Mouse (Mus musculus) MEL (cell line): ENCODE data around the gene Trappc6a. TPM values are rescaled to one million over a fixed set of nuclear protein-coding genes. Genes with fewer than 3 reads are reported as not detected.

Source experiments
- DNase-seq: peaks from one replicate; pipeline ENCODE4 v3.0.0; 2011; ENCODE audit warnings: low read depth, low spot score
- H3K27ac ChIP-seq: 2 replicates; pipeline ENCODE4 v1.5.1; 2012; ENCODE audit warnings: low read depth, mild to moderate bottlenecking, control low read depth, low read length, moderate library complexity; ENCODE audit not compliant: control insufficient read depth
- H3K27me3 ChIP-seq, 2 experiments: fragments of 150-350 bp in 1 of 2; sonication (generic) in 1 of 2; 2 replicates each; pipeline ENCODE4 v1.6.1; 2012; ENCODE audit warnings: low read length in 2 of 2, mild to moderate bottlenecking in 2 of 2, improper control_type of control experiment in 1 of 2, moderate library complexity in 1 of 2; ENCODE audit not compliant: insufficient read depth in 2 of 2, control insufficient read depth in 1 of 2
- H3K36me3 ChIP-seq, 2 experiments: 2 replicates each; pipeline ENCODE4 v1.6.1; 2012 to 2014; ENCODE audit warnings: low read length in 2 of 2, improper control_type of control experiment in 1 of 2, inconsistent platforms in 1 of 2, mild to moderate bottlenecking in 1 of 2; ENCODE audit not compliant: insufficient read depth in 2 of 2, control insufficient read depth in 1 of 2
- H3K4me1 ChIP-seq, 2 experiments: fragments of 150-350 bp in 1 of 2; sonication (generic) in 1 of 2; 2 replicates each; pipeline ENCODE4 v1.6.1; 2012; ENCODE audit warnings: low read length in 2 of 2, improper control_type of control experiment in 1 of 2, mild to moderate bottlenecking in 1 of 2; ENCODE audit not compliant: insufficient read depth in 2 of 2, control insufficient read depth in 1 of 2
- H3K4me3 ChIP-seq, 2 experiments: fragments of 150-350 bp in 1 of 2; sonication (generic) in 1 of 2; 2 replicates each; pipeline ENCODE4 v1.5.1; 2012; ENCODE audit warnings: low read depth in 2 of 2, low read length in 2 of 2, mild to moderate bottlenecking in 2 of 2, moderate library complexity in 2 of 2, control low read depth in 1 of 2, improper control_type of control experiment in 1 of 2; ENCODE audit not compliant: control insufficient read depth in 1 of 2, insufficient read depth in 1 of 2
- H3K79me2 ChIP-seq: 2 replicates; pipeline ENCODE4 v1.6.1; 2012; ENCODE audit warnings: mild to moderate bottlenecking, low read length, moderate library complexity; ENCODE audit not compliant: control insufficient read depth, poor library complexity, insufficient read depth
- H3K9ac ChIP-seq: 2 replicates; pipeline ENCODE4 v1.6.1; 2012; ENCODE audit warnings: low read depth, mild to moderate bottlenecking, control low read depth, low read length, moderate library complexity; ENCODE audit not compliant: control insufficient read depth, poor library complexity, severe bottlenecking
- H3K9me3 ChIP-seq: fragments of 150-350 bp; sonication (generic); replicated peaks from 2 replicates; pipeline ENCODE4 v1.6.1; 2012; ENCODE audit warnings: mild to moderate bottlenecking, low read length, improper control_type of control experiment, moderate library complexity; ENCODE audit not compliant: insufficient read depth
- CHD1 ChIP-seq: IDR thresholded peaks from 2 replicates; pipeline ENCODE4 v1.6.1; 2012; ENCODE audit warnings: low read depth, mild to moderate bottlenecking, inconsistent platforms, low read length, improper control_type of control experiment
- E2F4 ChIP-seq: IDR thresholded peaks from 2 replicates; pipeline ENCODE4 v1.6.1; 2011; ENCODE audit warnings: low read depth, low read length, improper control_type of control experiment, borderline replicate concordance
- ETS1 ChIP-seq: IDR thresholded peaks from 2 replicates; pipeline ENCODE4 v1.6.1; 2012; ENCODE audit warnings: low read depth, mild to moderate bottlenecking, inconsistent platforms, low read length, improper control_type of control experiment, moderate library complexity
- JUND ChIP-seq: IDR thresholded peaks from 2 replicates; pipeline ENCODE4 v1.6.1; 2011; ENCODE audit warnings: low read depth, mild to moderate bottlenecking, improper control_type of control experiment, low read length
- MAZ ChIP-seq: IDR thresholded peaks from 2 replicates; pipeline ENCODE4 v1.6.1; 2012; ENCODE audit warnings: low read depth, mild to moderate bottlenecking, inconsistent platforms, low read length, improper control_type of control experiment
- MYC ChIP-seq: IDR thresholded peaks from 2 replicates; pipeline ENCODE4 v1.6.1; 2011; ENCODE audit warnings: low read depth, mild to moderate bottlenecking, low read length, improper control_type of control experiment, moderate library complexity
- USF1 ChIP-seq: IDR thresholded peaks from 2 replicates; pipeline ENCODE4 v1.6.1; 2014; ENCODE audit warnings: low read depth, mild to moderate bottlenecking, inconsistent platforms, low read length, improper control_type of control experiment, moderate library complexity
- USF2 ChIP-seq, 2 experiments: IDR thresholded peaks; 2 replicates each; pipeline ENCODE4 v1.6.1; 2011 to 2012; ENCODE audit warnings: improper control_type of control experiment in 2 of 2, low read length in 2 of 2, borderline replicate concordance in 1 of 2, inconsistent platforms in 1 of 2, low read depth in 1 of 2, mild to moderate bottlenecking in 1 of 2; ENCODE audit not compliant: insufficient read depth in 1 of 2
- ZMIZ1 ChIP-seq: IDR thresholded peaks from 2 replicates; pipeline ENCODE4 v1.6.1; 2012; ENCODE audit warnings: low read depth, mild to moderate bottlenecking, inconsistent platforms, low read length, improper control_type of control experiment, moderate library complexity
- polyA plus RNA-seq, 2 experiments: library from polyadenylated mRNA; stranded (reverse) in 1 of 2; unstranded in 1 of 2; fragments of >175 nt in 1 of 2; fragments of >200 nt in 1 of 2; gene quantifications; 2 replicates each; pipeline versions ENCODE4 v1.2.1 to v1.2.4; 2012; ENCODE audit warnings: low replicate concordance in 2 of 2, low read depth in 1 of 2; ENCODE audit not compliant: insufficient read length in 2 of 2, insufficient read depth in 1 of 2, missing spikeins in 1 of 2
- total RNA-seq: library from RNA; depleted of rRNA; stranded (reverse); fragments of 300-350 nt; gene quantifications from 2 replicates; pipeline ENCODE4 v1.2.3, GENCODE M21; 2012

Trappc6a gene
- total and polyA plus RNA-seq, 3 experiments: 82.8 to 88.2 TPM; not detected in 1

- TF ChIP-seq ZMIZ1 (no peak), MAZ (no peak)
- Histone ChIP-seq H3K36me3 (peaks cover 0 to 6% of the 10 kb centered on the region in 2 experiments; a peak in 2 of 4 replicates), H3K4me3 (no peak overlapping the region)
Observed at GRCm38 (mm10) chr7:19534676-19535075, 26.5 kb downstream of the Trappc6a start.

GRCm38 (mm10) chr7:19540771-19541566 is 32.8 kb downstream of the Trappc6a start:
- Histone ChIP-seq H3K4me3 (no peak overlapping the region), H3K27me3 (no peaks in the 10 kb centered on the region), H3K27ac (no peak overlapping the region), H3K4me1 (no peaks in the 10 kb centered on the region), H3K36me3 (peaks cover 0 to 2% of the 10 kb centered on the region in 2 experiments; a peak in 1 of 4 replicates), H3K79me2 (peaks cover 28% of the 10 kb centered on the region), H3K9ac (no peak overlapping the region), H3K9me3 (no peaks in the 10 kb centered on the region)
- TF ChIP-seq USF1 (no peak), E2F4 (no peak), CHD1 (no peak), MAZ (no peak)
- DNase-seq: no peak

More at GRCm38 (mm10) chr7:19534676-19535075, 26.5 kb downstream of the Trappc6a start:
- Histone ChIP-seq H3K9me3 (no peaks in the 10 kb centered on the region), H3K9ac (no peak overlapping the region), H3K27me3 (no peaks in the 10 kb centered on the region), H3K27ac (no peak overlapping the region), H3K79me2 (peaks cover 7% of the 10 kb centered on the region; the same call in 1 of the 2 replicates), H3K4me1 (no peaks in the 10 kb centered on the region)
- no peak for DNase-seq

GRCm38 (mm10) chr7:19541681-19542154 is 33.5 kb downstream of the Trappc6a start:
- no peak for DNase-seq
- no peaks in the 10 kb centered on the region for H3K9me3 ChIP-seq
- no peaks in the 10 kb centered on the region for H3K27me3 ChIP-seq
- H3K36me3 ChIP-seq: peaks cover 0 to 2% of the 10 kb centered on the region in 2 experiments; a peak in 1 of 4 replicates
- no peak overlapping the region for H3K27ac ChIP-seq
- peaks cover 28% of the 10 kb centered on the region for H3K79me2 ChIP-seq
- TF ChIP-seq USF2 (IDR thresholded peaks at IDR 0.05; ENCODE audit: borderline replicate concordance in 1 of 2, insufficient read depth in 1 of 2, low read depth in 1 of 2, low read length in 2 of 2) (no peak), ETS1 (no peak), MYC (no peak), JUND (no peak)
- H3K4me3 ChIP-seq: no peak overlapping the region
- no peaks in the 10 kb centered on the region for H3K4me1 ChIP-seq
- H3K9ac ChIP-seq: no peak overlapping the region
